Mouse (Mus musculus) liver, postnatal 0 days (tissue): ENCODE data around the gene Ndc80. TPM values are rescaled to one million over a fixed set of nuclear protein-coding genes. Genes with fewer than 3 reads are reported as not detected.
A peak's percentile ranks its signal among the peaks of the same experiment; 100 is the strongest.
"Not testable (repeated sequence)": the region's sequence is repeated elsewhere in the genome, so short reads cannot be mapped to it uniquely, and the experiment has no call there.

Experiments used
- ATAC-seq: fragments of 200-750 bp; cut with Nextera tagmentation; 2 replicates; pipeline ENCODE4 v1.8.0; 2017; ENCODE audit warnings: mild to moderate bottlenecking, moderate library complexity
- DNase-seq: peaks from one replicate; pipeline ENCODE4 v3.0.0-alpha.2; 2016
- H3K27ac ChIP-seq: fragments of 300-500 bp; sonication (generic); 2 replicates; pipeline ENCODE4 v1.5.1; 2014; ENCODE audit warnings: antibody characterized with exemption, moderate library complexity, mild to moderate bottlenecking, low read depth
- H3K27me3 ChIP-seq: fragments of 300-500 bp; sonication (generic); 2 replicates; pipeline ENCODE4 v1.6.1; 2014; ENCODE audit warnings: low read length, control low read depth, mixed read lengths; ENCODE audit not compliant: insufficient read depth
- H3K36me3 ChIP-seq: fragments of 300-500 bp; sonication (generic); replicated peaks from 2 replicates; pipeline ENCODE4 v1.6.1; 2014; ENCODE audit warnings: mild to moderate bottlenecking, control low read depth, low read length, moderate library complexity, mixed read lengths; ENCODE audit not compliant: insufficient read depth
- H3K4me1 ChIP-seq: fragments of 300-500 bp; sonication (generic); 2 replicates; pipeline ENCODE4 v1.6.1; 2014; ENCODE audit warnings: antibody characterized with exemption, mild to moderate bottlenecking, control low read depth; ENCODE audit not compliant: insufficient read depth
- H3K4me2 ChIP-seq: fragments of 300-500 bp; sonication (generic); 2 replicates; pipeline ENCODE4 v1.6.1; 2014; ENCODE audit warnings: low read depth, mild to moderate bottlenecking, low read length, moderate library complexity, mixed read lengths
- H3K4me3 ChIP-seq: fragments of 300-500 bp; sonication (generic); 2 replicates; pipeline ENCODE4 v1.5.1; 2014; ENCODE audit warnings: low read depth, low read length
- H3K9ac ChIP-seq: fragments of 300-500 bp; sonication (generic); replicated peaks from 2 replicates; pipeline ENCODE4 v1.6.1; 2014; ENCODE audit warnings: mild to moderate bottlenecking, moderate library complexity
- H3K9me3 ChIP-seq: fragments of 300-500 bp; sonication (generic); 2 replicates; pipeline ENCODE4 v1.6.1; 2016; ENCODE audit warnings: mild to moderate bottlenecking, control low read depth, low read length, mixed read lengths
- CTCF ChIP-seq: sonication (generic); IDR thresholded peaks from 2 replicates; pipeline ENCODE4 v1.5.1; 2016; ENCODE audit warnings: antibody characterized with exemption, low read depth
- EP300 ChIP-seq: IDR thresholded peaks from 2 replicates; pipeline ENCODE4 v1.6.1; 2016; ENCODE audit warnings: antibody characterized with exemption, low read depth, mild to moderate bottlenecking
- WGBS: fragments of 180-500 bp; shearing (Covaris S2); extraction: QIAGEN DNeasy Blood & Tissue Kit; methylation state at CpG from one replicate; pipeline ENCODE4 v1.1.7; 2014; ENCODE audit not compliant: insufficient replicate concordance; 5-methylcytosine and 5-hydroxymethylcytosine counted together
- polyA plus RNA-seq: library from polyadenylated mRNA; unstranded; fragments of >200 nt; fragmentation: Nextera tagmentation; extraction: Ambion mirVana; gene quantifications from 2 replicates; pipeline ENCODE4 v1.2.1, GENCODE M21; 2015

Ndc80 gene
- polyA plus RNA-seq, 1 experiment from 2014 or later = 17.7 TPM

DNA sequence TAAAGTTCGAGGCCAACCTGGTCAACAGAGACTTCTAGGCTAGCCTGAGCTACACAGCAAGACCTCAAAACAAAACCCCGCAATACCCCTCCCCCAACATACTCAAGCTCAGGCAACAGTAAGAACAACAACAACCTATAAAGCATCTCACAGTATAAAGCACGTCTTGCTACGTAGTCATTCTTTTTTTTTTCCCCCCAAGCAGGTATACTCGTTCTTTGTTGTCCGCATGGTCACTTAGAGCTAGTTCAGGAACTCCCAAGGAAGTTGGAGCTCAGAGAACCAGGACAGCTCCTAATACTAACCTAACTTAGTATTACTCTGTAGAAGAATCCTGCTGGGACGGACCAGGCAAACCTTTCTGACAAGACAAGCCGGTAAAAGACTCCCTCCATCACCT is 52.5 kb downstream of the Ndc80 start:
- no peak for TF ChIP-seq EP300
- 10% methylated on average over 8 of the region's 8 CpGs for WGBS
- ATAC-seq = no peak
- H3K4me3 ChIP-seq = peak overlapping the region; percentile 96
- H3K4me2 ChIP-seq = peak overlapping the region; percentile 86
- no peaks in the 10 kb centered on the region for H3K36me3 ChIP-seq
- peak overlapping the region; percentile 93 for H3K27ac ChIP-seq
- H3K27me3 ChIP-seq = no peaks in the 10 kb centered on the region
- peaks cover 20% of the 10 kb centered on the region for H3K4me1 ChIP-seq
- no peaks in the 10 kb centered on the region for H3K9me3 ChIP-seq
- no peak for DNase-seq
- peak overlapping the region; percentile 83 for H3K9ac ChIP-seq

DNA sequence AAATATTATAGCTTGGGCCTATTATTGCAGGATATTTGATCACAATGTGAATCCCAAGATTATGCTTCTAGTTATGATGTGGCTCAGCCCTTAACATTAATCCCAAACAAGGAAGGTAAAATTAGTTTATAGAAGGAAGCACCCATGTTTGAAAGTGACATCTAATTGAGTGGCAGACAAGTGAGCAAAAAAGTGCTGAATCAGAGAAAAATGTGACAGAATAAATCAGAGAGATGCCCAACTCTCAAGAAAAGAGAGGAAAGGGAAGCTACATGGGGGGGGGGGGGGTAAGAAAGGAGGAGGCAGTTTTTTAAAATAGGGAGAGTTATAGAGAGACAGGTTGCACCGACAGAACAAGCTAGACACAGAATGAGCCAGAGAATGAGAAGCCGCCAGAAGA is 55.4 kb downstream of the Ndc80 start:
- DNase-seq (no peak), ATAC-seq (no peak)
- H3K27ac ChIP-seq = no peak overlapping the region
- no peaks in the 10 kb centered on the region for H3K36me3 ChIP-seq
- no peak overlapping the region for H3K4me2 ChIP-seq
- no peak overlapping the region for H3K4me3 ChIP-seq
- no peaks in the 10 kb centered on the region for H3K9me3 ChIP-seq
- no peak overlapping the region for H3K9ac ChIP-seq
- 66% methylated on average over 2 of the region's 2 CpGs for WGBS
- TF ChIP-seq EP300 = no peak
- no peak for TF ChIP-seq CTCF
- no peaks in the 10 kb centered on the region for H3K27me3 ChIP-seq
- H3K4me1 ChIP-seq = peaks cover 18% of the 10 kb centered on the region

DNA sequence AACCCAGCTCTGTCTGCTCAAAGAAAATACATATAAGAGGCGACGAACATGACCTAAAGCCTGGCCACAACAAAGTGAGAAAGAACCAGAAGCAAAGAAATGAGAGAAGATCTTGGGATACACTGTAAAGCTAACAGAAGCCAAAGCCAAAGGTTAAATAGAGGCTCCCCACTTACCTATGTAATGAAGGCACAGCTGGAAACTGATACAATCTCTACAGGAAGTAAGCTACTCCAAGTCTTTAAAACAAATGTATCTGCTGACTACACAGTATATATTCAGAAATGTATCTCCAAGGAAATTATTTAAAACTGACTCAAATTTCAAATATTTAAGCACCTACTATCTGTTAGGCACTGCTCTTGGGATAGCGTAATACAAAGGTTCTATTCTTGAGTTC is 66.3 kb downstream of the Ndc80 start:
- Histone ChIP-seq H3K27me3 (no peaks in the 10 kb centered on the region), H3K36me3 (peaks cover 27% of the 10 kb centered on the region), H3K9ac (no peak overlapping the region), H3K4me1 (no peaks in the 10 kb centered on the region), H3K27ac (no peak overlapping the region), H3K9me3 (no peaks in the 10 kb centered on the region), H3K4me2 (no peak overlapping the region), H3K4me3 (no peak overlapping the region)
- TF ChIP-seq EP300 = no peak
- TF ChIP-seq CTCF = no peak
- 89% methylated on average over 3 of the region's 3 CpGs for WGBS
- no peak for DNase-seq
- ATAC-seq = no peak

DNA sequence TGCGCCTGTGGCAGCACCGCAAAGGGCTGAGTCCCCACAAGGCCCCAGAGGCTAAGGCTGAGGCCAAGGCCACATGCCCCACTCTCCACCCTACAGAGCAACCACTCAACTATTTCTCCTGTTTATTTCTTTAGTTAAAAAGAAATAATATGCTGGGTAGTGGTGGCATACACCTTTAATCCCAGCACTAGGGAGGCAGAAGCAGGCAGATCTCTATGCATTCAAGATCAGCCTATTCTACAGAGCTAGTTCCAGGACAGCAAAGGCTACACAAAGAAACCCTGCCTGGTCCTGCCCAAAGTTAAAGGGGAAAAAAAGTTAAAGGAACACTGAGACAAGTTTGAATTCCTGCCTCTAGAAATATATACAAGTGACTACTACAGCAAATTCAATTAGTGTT is 66.8 kb downstream of the Ndc80 start, which contains the start of gene Gm4707:
Gm4707 (minus strand) TSS at position 101 of the 400 bp plus-strand sequence.
- H3K9me3 ChIP-seq = no peaks in the 10 kb centered on the region
- H3K27me3 ChIP-seq = no peaks in the 10 kb centered on the region
- peaks cover 32% of the 10 kb centered on the region for H3K36me3 ChIP-seq
- no peak for ATAC-seq
- no peak within 1 kb of the TSS for H3K9ac ChIP-seq
- 84% methylated on average over 2 of the region's 2 CpGs for WGBS
- TF ChIP-seq CTCF (no peak), EP300 (no peak)
- H3K4me3 ChIP-seq = no peak within 1 kb of the TSS
- no peak within 1 kb of the TSS for H3K4me2 ChIP-seq
- H3K27ac ChIP-seq = no peak within 1 kb of the TSS
- H3K4me1 ChIP-seq = no peaks in the 10 kb centered on the region
- DNase-seq = no peak

DNA sequence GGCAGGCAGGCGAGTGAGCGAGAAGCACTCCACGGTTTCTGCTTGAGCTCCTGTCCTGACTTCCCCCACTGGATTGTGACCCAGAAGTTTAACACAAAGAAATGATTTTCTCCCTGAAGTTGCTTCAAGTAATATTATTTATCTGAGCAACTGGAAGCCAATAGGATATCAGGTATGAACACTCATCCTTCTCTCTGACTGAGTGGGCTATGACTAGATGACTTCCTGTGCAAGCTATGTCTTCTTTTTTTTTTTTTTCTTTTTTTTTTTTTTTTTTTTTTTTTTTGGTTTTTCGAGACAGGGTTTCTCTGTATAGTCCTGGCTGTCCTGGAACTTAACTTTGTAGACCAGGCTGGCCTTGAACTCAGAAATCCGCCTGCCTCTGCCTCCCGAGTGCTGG is 69.3 kb downstream of the Ndc80 start:
- not testable (repeated sequence) for H3K4me1 ChIP-seq, H3K27ac ChIP-seq, H3K4me2 ChIP-seq, H3K27me3 ChIP-seq, ATAC-seq, H3K9me3 ChIP-seq, H3K9ac ChIP-seq, DNase-seq, H3K4me3 ChIP-seq
- peaks cover 29% of the 10 kb centered on the region for H3K36me3 ChIP-seq
- 92% methylated on average over 6 of the region's 6 CpGs for WGBS

Other genes starting within 250 kb of the Ndc80 start
- gene Emilin2, start 214.9 kb downstream of the Ndc80 start, polyA plus RNA-seq = 10.0 and 12.0 TPM in 2 replicates
- gene Gm4707, start 66.9 kb downstream of the Ndc80 start, polyA plus RNA-seq = 0.45 and 0.51 TPM in 2 replicates
- 21.4 and 25.7 TPM in 2 replicates for gene Smchd1, start 51.5 kb downstream of the Ndc80 start, polyA plus RNA-seq
- gene Spdya, start 25.2 kb upstream of the Ndc80 start, polyA plus RNA-seq = 0.20 and 0.30 TPM in 2 replicates
- 22.6 and 23.0 TPM in 2 replicates for gene Wdr43, start 89.0 kb upstream of the Ndc80 start, polyA plus RNA-seq
- gene Togaram2, start 146.4 kb upstream of the Ndc80 start, polyA plus RNA-seq = 0.04 TPM in 1 of 2 replicates, not detected in the other
- not detected in 2 replicates for gene Pcare, start 226.0 kb upstream of the Ndc80 start, polyA plus RNA-seq
- 0.49 and 0.79 TPM in 2 replicates for gene Clip4, start 241.6 kb upstream of the Ndc80 start, polyA plus RNA-seq